Mouse (Mus musculus) MEL (cell line): ENCODE results near the gene Ascl1. TPM values are rescaled to one million over a fixed set of nuclear protein-coding genes. Genes with fewer than 3 reads are reported as not detected.

Source experiments
- DNase-seq: peaks from one replicate; pipeline ENCODE4 v3.0.0; 2011; ENCODE audit warnings: low read depth, low spot score
- H3K27ac ChIP-seq: 2 replicates; pipeline ENCODE4 v1.5.1; 2012; ENCODE audit warnings: low read depth, mild to moderate bottlenecking, control low read depth, low read length, moderate library complexity; ENCODE audit not compliant: control insufficient read depth
- H3K27me3 ChIP-seq, 2 experiments: fragments of 150-350 bp in 1 of 2; sonication (generic) in 1 of 2; 2 replicates each; pipeline ENCODE4 v1.6.1; 2012; ENCODE audit warnings: low read length in 2 of 2, mild to moderate bottlenecking in 2 of 2, improper control_type of control experiment in 1 of 2, moderate library complexity in 1 of 2; ENCODE audit not compliant: insufficient read depth in 2 of 2, control insufficient read depth in 1 of 2
- H3K36me3 ChIP-seq, 2 experiments: 2 replicates each; pipeline ENCODE4 v1.6.1; 2012 to 2014; ENCODE audit warnings: low read length in 2 of 2, improper control_type of control experiment in 1 of 2, inconsistent platforms in 1 of 2, mild to moderate bottlenecking in 1 of 2; ENCODE audit not compliant: insufficient read depth in 2 of 2, control insufficient read depth in 1 of 2
- H3K4me1 ChIP-seq, 2 experiments: fragments of 150-350 bp in 1 of 2; sonication (generic) in 1 of 2; 2 replicates each; pipeline ENCODE4 v1.6.1; 2012; ENCODE audit warnings: low read length in 2 of 2, improper control_type of control experiment in 1 of 2, mild to moderate bottlenecking in 1 of 2; ENCODE audit not compliant: insufficient read depth in 2 of 2, control insufficient read depth in 1 of 2
- H3K4me3 ChIP-seq, 2 experiments: fragments of 150-350 bp in 1 of 2; sonication (generic) in 1 of 2; 2 replicates each; pipeline ENCODE4 v1.5.1; 2012; ENCODE audit warnings: low read depth in 2 of 2, low read length in 2 of 2, mild to moderate bottlenecking in 2 of 2, moderate library complexity in 2 of 2, control low read depth in 1 of 2, improper control_type of control experiment in 1 of 2; ENCODE audit not compliant: control insufficient read depth in 1 of 2, insufficient read depth in 1 of 2
- H3K79me2 ChIP-seq: 2 replicates; pipeline ENCODE4 v1.6.1; 2012; ENCODE audit warnings: mild to moderate bottlenecking, low read length, moderate library complexity; ENCODE audit not compliant: control insufficient read depth, poor library complexity, insufficient read depth
- H3K9ac ChIP-seq: 2 replicates; pipeline ENCODE4 v1.6.1; 2012; ENCODE audit warnings: low read depth, mild to moderate bottlenecking, control low read depth, low read length, moderate library complexity; ENCODE audit not compliant: control insufficient read depth, poor library complexity, severe bottlenecking
- H3K9me3 ChIP-seq: fragments of 150-350 bp; sonication (generic); replicated peaks from 2 replicates; pipeline ENCODE4 v1.6.1; 2012; ENCODE audit warnings: mild to moderate bottlenecking, low read length, improper control_type of control experiment, moderate library complexity; ENCODE audit not compliant: insufficient read depth
- BHLHE40 ChIP-seq: IDR thresholded peaks from 2 replicates; pipeline ENCODE4 v1.6.1; 2012; ENCODE audit warnings: low read depth, mild to moderate bottlenecking, inconsistent platforms, low read length, improper control_type of control experiment, borderline replicate concordance
- CHD1 ChIP-seq: IDR thresholded peaks from 2 replicates; pipeline ENCODE4 v1.6.1; 2012; ENCODE audit warnings: low read depth, mild to moderate bottlenecking, inconsistent platforms, low read length, improper control_type of control experiment
- CHD2 ChIP-seq: IDR thresholded peaks from 2 replicates; pipeline ENCODE4 v1.6.1; 2011; ENCODE audit warnings: low read length, improper control_type of control experiment
- CTCF ChIP-seq, 3 experiments: IDR thresholded peaks in 2 of 3; conservative IDR thresholded peaks in 1 of 3; 2 replicates each; pipeline ENCODE4 v1.5.1; 2011 to 2012; ENCODE audit warnings: low read length in 3 of 3, low read depth in 2 of 3, mild to moderate bottlenecking in 2 of 3, improper control_type of control experiment in 1 of 3, inconsistent platforms in 1 of 3, mixed read lengths in 1 of 3, moderate library complexity in 1 of 3; ENCODE audit not compliant: control insufficient read depth in 1 of 3, insufficient read depth in 1 of 3, poor library complexity in 1 of 3, severe bottlenecking in 1 of 3
- EP300 ChIP-seq, 2 experiments: IDR thresholded peaks; 2 replicates each; pipeline ENCODE4 v1.6.1; 2011; ENCODE audit warnings: improper control_type of control experiment in 2 of 2, low read length in 2 of 2, low read depth in 1 of 2, mild to moderate bottlenecking in 1 of 2
- GABPA ChIP-seq: IDR thresholded peaks from 2 replicates; pipeline ENCODE4 v1.6.1; 2012; ENCODE audit warnings: low read depth, mild to moderate bottlenecking, inconsistent platforms, low read length, improper control_type of control experiment, moderate library complexity
- GATA1 ChIP-seq: IDR thresholded peaks from 2 replicates; pipeline ENCODE4 v1.6.1; 2011; ENCODE audit warnings: low read depth, low read length, improper control_type of control experiment
- JUND ChIP-seq: IDR thresholded peaks from 2 replicates; pipeline ENCODE4 v1.6.1; 2011; ENCODE audit warnings: low read depth, mild to moderate bottlenecking, improper control_type of control experiment, low read length
- MAFK ChIP-seq: IDR thresholded peaks from 2 replicates; pipeline ENCODE4 v1.6.1; 2011; ENCODE audit warnings: low read depth, mild to moderate bottlenecking, low read length, improper control_type of control experiment, borderline replicate concordance
- MAZ ChIP-seq: IDR thresholded peaks from 2 replicates; pipeline ENCODE4 v1.6.1; 2012; ENCODE audit warnings: low read depth, mild to moderate bottlenecking, inconsistent platforms, low read length, improper control_type of control experiment
- MXI1 ChIP-seq: IDR thresholded peaks from 2 replicates; pipeline ENCODE4 v1.6.1; 2011; ENCODE audit warnings: mild to moderate bottlenecking, low read depth, low read length, improper control_type of control experiment
- MYB ChIP-seq: IDR thresholded peaks from 2 replicates; pipeline ENCODE4 v1.6.1; 2011; ENCODE audit warnings: mild to moderate bottlenecking, low read depth, low read length, improper control_type of control experiment
- MYC ChIP-seq: IDR thresholded peaks from 2 replicates; pipeline ENCODE4 v1.6.1; 2011; ENCODE audit warnings: low read depth, mild to moderate bottlenecking, low read length, improper control_type of control experiment, moderate library complexity
- NRF1 ChIP-seq: IDR thresholded peaks from 2 replicates; pipeline ENCODE4 v1.6.1; 2014; ENCODE audit warnings: low read depth, mild to moderate bottlenecking, inconsistent platforms, low read length, improper control_type of control experiment, moderate library complexity; ENCODE audit not compliant: poor library complexity, insufficient read depth, severe bottlenecking
- POLR2AphosphoS2 ChIP-seq: IDR thresholded peaks from 2 replicates; pipeline ENCODE4 v1.6.1; 2011; ENCODE audit warnings: low read length, improper control_type of control experiment
- POLR2AphosphoS5 ChIP-seq: IDR thresholded peaks from 2 replicates; pipeline ENCODE4 v1.6.1; 2012; ENCODE audit warnings: low read depth, borderline replicate concordance, mild to moderate bottlenecking, inconsistent platforms, low read length, moderate library complexity, mixed read lengths
- RAD21 ChIP-seq: IDR thresholded peaks from 2 replicates; pipeline ENCODE4 v1.6.1; 2011; ENCODE audit warnings: mild to moderate bottlenecking, low read depth, low read length, improper control_type of control experiment
- RCOR1 ChIP-seq: IDR thresholded peaks from 2 replicates; pipeline ENCODE4 v1.6.1; 2012; ENCODE audit warnings: low read depth, mild to moderate bottlenecking, inconsistent platforms, low read length, improper control_type of control experiment
- SMC3 ChIP-seq: IDR thresholded peaks from 2 replicates; pipeline ENCODE4 v1.6.1; 2011; ENCODE audit warnings: low read depth, low read length, improper control_type of control experiment
- TBP ChIP-seq: IDR thresholded peaks from 2 replicates; pipeline ENCODE4 v1.8.0; 2011; ENCODE audit warnings: low read depth, low read length, improper control_type of control experiment
- UBTF ChIP-seq: IDR thresholded peaks from 2 replicates; pipeline ENCODE4 v1.6.1; 2012; ENCODE audit warnings: low read depth, mild to moderate bottlenecking, inconsistent platforms, low read length, improper control_type of control experiment, moderate library complexity, borderline replicate concordance; ENCODE audit not compliant: insufficient read depth
- USF1 ChIP-seq: IDR thresholded peaks from 2 replicates; pipeline ENCODE4 v1.6.1; 2014; ENCODE audit warnings: low read depth, mild to moderate bottlenecking, inconsistent platforms, low read length, improper control_type of control experiment, moderate library complexity
- USF2 ChIP-seq, 2 experiments: IDR thresholded peaks; 2 replicates each; pipeline ENCODE4 v1.6.1; 2011 to 2012; ENCODE audit warnings: improper control_type of control experiment in 2 of 2, low read length in 2 of 2, borderline replicate concordance in 1 of 2, inconsistent platforms in 1 of 2, low read depth in 1 of 2, mild to moderate bottlenecking in 1 of 2; ENCODE audit not compliant: insufficient read depth in 1 of 2
- ZNF384 ChIP-seq: IDR thresholded peaks from 2 replicates; pipeline ENCODE4 v1.6.1; 2012; ENCODE audit warnings: low read depth, mild to moderate bottlenecking, inconsistent platforms, low read length, improper control_type of control experiment
- polyA plus RNA-seq, 2 experiments: library from polyadenylated mRNA; stranded (reverse) in 1 of 2; unstranded in 1 of 2; fragments of >175 nt in 1 of 2; fragments of >200 nt in 1 of 2; gene quantifications; 2 replicates each; pipeline versions ENCODE4 v1.2.1 to v1.2.4; 2012; ENCODE audit warnings: low replicate concordance in 2 of 2, low read depth in 1 of 2; ENCODE audit not compliant: insufficient read length in 2 of 2, insufficient read depth in 1 of 2, missing spikeins in 1 of 2
- total RNA-seq: library from RNA; depleted of rRNA; stranded (reverse); fragments of 300-350 nt; gene quantifications from 2 replicates; pipeline ENCODE4 v1.2.3, GENCODE M21; 2012

Gene Ascl1
- total and polyA plus RNA-seq, 3 experiments = not detected

DNA sequence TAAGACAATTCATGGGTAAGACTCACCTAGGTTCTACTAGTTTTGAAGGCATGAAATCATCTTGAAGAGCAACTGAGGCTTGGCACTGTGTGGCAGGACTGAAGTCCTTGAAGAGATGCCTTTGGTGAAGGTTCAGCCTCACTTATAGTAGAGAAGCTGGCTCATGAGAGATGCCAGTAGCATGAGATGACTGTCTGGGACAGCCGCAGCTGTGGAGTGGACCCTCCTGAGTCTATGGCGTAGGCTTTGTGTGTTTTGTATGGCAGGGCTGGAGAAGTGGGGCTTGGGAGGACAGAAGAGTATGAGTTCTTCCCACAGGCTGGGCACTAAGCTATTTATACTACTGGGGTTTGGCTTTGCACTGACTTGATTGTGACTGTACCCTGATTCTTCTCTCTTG is 3.6 kb upstream of the Ascl1 start:
- H3K4me1 ChIP-seq = no peaks in the 10 kb centered on the region
- TF ChIP-seq RCOR1 (no peak), MYB (no peak), RAD21 (no peak), USF1 (no peak), CHD1 (no peak), MAFK (no peak), USF2 (IDR thresholded peaks at IDR 0.05; ENCODE audit: borderline replicate concordance in 1 of 2, insufficient read depth in 1 of 2, low read depth in 1 of 2, low read length in 2 of 2) (no peak), CTCF (IDR thresholded peaks at IDR 0.05 in 2 of 3, conservative IDR thresholded peaks at IDR 0.05 in 1 of 3; ENCODE audit: control insufficient read depth in 1 of 3, insufficient read depth in 1 of 3, low read depth in 2 of 3, low read length in 3 of 3, poor library complexity in 1 of 3, severe bottlenecking in 1 of 3) (no peak), SMC3 (no peak), POLR2AphosphoS5 (no peak), UBTF (no peak)
- TF ChIP-seq, all 39 proteins: peak for 0
- no peak overlapping the region for H3K4me3 ChIP-seq
- no peaks in the 10 kb centered on the region for H3K27me3 ChIP-seq
- H3K79me2 ChIP-seq = no peaks in the 10 kb centered on the region
- H3K9me3 ChIP-seq = no peaks in the 10 kb centered on the region
- H3K36me3 ChIP-seq = no peaks in the 10 kb centered on the region
- DNase-seq = no peak
- no peak overlapping the region for H3K27ac ChIP-seq
- no peak overlapping the region for H3K9ac ChIP-seq

GRCm38 (mm10) chr10:87494596-87494995 is 1.1 kb upstream of the Ascl1 start:
- H3K79me2 ChIP-seq = no peaks in the 10 kb centered on the region
- H3K27me3 ChIP-seq = no peaks in the 10 kb centered on the region
- no peak for DNase-seq
- no peak for TF ChIP-seq MYC
- TF ChIP-seq ZNF384 = no peak
- no peak for TF ChIP-seq MAZ
- no peak for TF ChIP-seq BHLHE40
- TF ChIP-seq GABPA = no peak
- no peak for TF ChIP-seq SMC3
- TF ChIP-seq CHD2 = no peak
- TF ChIP-seq MXI1 = no peak
- no peak for TF ChIP-seq USF1
- TF ChIP-seq USF2 (IDR thresholded peaks at IDR 0.05; ENCODE audit: borderline replicate concordance in 1 of 2, insufficient read depth in 1 of 2, low read depth in 1 of 2, low read length in 2 of 2) = no peak
- no peak for TF ChIP-seq NRF1
- TF ChIP-seq JUND = no peak
- no peak for TF ChIP-seq POLR2AphosphoS2
- TF ChIP-seq EP300 (IDR thresholded peaks at IDR 0.05; ENCODE audit: low read depth in 1 of 2, low read length in 2 of 2) = no peak
- no peak for TF ChIP-seq TBP
- no peak for TF ChIP-seq GATA1
- H3K36me3 ChIP-seq = no peaks in the 10 kb centered on the region
- H3K27ac ChIP-seq = no peak overlapping the region
- no peaks in the 10 kb centered on the region for H3K9me3 ChIP-seq
- H3K4me3 ChIP-seq = no peak overlapping the region
- no peaks in the 10 kb centered on the region for H3K4me1 ChIP-seq
- H3K9ac ChIP-seq = no peak overlapping the region
